Mouse (Mus musculus) kidney, adult 8-10 months (tissue): ENCODE results near the gene 5730409E04Rik.
A peak's percentile ranks its signal among the peaks of the same experiment; 100 is the strongest.

Experiments
- DNase-seq, 2 experiments: peaks; one replicate each; pipeline ENCODE4 v3.0.0; 2022

Gene 5730409E04Rik

DNA sequence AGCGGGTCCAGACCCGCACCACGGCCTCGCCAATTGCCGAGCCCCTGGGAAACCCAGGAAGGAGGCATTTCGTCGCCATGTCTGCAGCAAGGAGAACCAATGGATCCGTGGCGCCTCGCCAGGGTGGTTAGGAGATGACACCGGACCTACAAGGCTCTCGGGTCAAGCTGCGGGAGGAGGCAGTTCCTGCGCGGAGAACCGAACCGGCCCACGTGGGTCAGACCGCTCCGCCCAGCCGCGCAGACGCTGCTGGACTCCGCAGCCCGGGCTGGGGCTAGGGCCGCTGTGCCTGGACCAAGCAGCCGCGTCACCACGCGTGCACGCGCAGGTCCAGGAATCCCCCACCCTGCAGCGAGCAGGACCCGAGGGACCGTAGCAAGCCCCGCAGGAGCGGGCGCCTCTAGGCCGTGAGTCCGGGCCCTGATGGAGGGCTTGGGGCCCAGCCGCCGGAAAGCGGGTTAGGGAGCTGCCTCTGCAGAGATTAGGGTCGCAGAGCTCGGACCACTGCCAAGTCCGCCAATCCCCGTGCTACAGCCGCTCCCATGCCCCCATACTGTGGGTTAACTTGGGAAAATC lies at the start of gene 5730409E04Rik:
Gene 5730409E04Rik (plus strand): TSS at position 213 of the 576 bp plus-strand sequence.
- peak; percentile 81 to 82 for DNase-seq

DNA sequence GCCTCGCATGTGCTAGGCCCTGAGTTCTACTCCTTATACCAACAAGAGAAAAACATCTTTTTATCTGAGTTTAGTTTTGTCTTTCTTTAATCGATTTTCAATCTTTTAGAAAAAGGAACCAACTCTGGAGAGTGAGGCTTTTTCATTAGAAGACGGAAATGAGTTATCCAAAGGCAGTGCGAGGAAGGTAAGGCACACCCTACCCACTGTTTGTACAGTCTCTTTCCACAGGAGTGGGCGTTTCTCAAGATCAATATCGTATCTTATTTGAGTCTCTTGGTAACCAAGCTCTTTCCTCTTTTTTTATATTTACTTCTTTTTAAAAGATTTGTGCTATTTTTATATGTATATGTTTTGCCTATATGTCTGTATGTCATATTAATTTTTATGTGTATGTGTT lies 45.8 kb upstream of the 5730409E04Rik start:
- DNase-seq: no peak

DNA sequence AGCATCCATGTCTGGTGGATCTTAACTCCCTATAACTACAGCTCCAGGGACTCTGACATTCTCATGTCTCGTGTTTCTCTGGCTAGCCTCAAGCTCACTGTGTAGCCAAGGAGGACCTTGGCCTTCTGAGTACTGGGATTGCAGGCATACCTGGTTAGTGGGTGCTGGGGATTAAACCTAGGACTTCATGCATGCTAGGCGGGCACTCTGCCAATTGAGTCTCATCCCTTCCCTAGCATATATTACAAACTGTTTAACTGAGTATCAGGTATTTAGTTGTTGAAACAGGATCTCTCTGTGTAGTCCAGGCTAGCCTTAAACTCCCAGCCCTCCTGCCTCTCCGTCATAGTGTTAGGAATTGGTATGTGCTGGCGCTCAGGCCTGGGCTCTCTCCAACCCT lies 42.4 kb upstream of the 5730409E04Rik start:
- DNase-seq: peak in 1 of 2 experiments; percentile 29

DNA sequence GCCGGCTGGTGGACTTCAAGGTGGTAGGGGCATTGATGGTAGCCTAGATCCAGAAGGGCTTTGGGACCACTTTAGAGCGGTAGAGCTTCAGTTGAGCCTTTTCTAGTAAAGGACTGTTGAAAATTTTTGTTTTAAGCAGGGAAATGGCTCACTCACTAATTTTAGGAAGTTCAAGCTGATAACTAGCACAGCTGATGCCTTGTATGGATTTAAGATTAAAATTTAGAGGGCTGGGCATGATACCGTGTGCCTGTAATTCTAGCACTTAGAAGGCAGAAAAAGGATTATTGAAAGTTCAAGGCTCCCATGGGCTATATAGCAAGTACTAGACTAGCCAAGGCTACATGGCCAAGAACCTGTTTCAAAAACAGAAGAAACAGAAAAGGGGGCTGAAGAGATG lies 39.8 kb upstream of the 5730409E04Rik start:
- no peak for DNase-seq

DNA sequence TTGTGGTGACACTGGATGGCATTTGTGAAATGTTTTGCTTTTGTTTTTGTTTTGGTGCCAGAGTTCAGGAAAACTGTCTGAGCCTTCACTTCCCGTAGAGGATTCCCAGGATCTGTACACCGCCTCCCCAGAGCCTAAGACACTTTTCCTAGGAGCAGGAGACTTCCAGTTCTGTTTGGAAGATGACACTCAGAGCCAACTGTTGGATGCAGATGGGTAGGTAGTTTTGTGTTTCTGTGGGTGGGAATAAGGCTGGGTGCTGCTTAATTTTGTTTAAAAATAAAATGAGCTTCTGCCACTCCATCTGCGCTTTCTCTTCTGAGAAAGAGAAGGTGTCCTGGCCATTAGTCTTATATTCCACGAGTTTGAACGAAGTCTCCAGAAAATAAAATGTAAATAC lies 33.3 kb upstream of the 5730409E04Rik start:
- DNase-seq: no peak

DNA sequence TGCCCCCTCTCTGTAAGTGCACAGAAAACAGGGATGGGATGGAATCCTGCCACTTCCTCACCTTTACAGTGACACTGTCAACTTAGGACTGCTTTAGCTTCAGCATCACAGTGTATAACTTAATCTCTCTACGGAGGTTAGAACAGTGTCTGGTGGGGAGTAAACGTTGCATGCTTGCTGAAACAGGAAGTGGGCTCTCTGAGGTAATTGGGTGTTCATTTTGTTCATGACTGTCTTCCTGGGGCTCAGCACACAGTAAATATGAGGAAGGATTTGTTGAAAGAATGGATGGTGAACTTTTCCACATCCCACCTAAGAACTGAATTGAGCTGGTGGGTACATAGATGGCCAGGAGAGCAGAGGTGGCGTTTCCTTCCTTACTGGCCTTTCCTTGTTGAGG lies 31.7 kb upstream of the 5730409E04Rik start:
- no peak for DNase-seq

DNA sequence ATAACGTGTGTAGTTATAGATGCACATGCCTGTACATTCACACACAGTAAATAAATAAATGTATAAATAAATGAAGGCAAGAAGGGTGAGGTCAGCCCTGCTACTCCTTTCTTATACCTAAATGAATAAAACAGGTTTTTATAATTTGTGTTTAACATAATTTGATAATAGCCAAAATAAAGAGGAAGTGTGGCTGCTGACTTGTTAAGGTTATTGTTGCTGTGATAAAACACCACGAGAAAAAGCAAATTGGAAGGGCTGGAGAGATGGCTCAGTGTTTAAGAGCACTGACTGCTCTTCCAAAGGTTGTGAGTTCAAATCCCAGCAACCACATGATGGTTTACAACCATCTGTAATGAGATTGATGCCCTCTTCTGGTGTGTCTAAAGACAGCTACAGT lies 30.5 kb upstream of the 5730409E04Rik start:
- DNase-seq: no peak

DNA sequence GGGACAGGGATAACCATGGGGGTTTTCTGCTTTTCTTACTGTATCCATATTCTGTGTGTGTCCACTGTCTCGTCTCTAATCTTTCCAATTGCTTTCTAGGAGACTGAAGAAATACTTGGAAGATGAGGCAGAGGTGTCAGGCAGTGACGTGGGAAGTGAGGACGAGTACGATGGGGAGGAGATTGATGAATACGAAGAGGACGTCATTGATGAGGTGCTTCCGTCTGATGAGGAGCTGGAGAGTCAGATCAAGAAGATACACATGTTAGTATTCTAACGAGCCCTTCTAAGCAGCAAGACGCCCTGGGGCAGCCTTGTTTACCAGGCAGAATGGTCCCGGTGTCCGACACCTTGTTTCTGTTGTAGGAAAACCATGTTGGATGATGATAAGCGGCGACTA lies 23.9 kb upstream of the 5730409E04Rik start:
- no peak for DNase-seq

DNA sequence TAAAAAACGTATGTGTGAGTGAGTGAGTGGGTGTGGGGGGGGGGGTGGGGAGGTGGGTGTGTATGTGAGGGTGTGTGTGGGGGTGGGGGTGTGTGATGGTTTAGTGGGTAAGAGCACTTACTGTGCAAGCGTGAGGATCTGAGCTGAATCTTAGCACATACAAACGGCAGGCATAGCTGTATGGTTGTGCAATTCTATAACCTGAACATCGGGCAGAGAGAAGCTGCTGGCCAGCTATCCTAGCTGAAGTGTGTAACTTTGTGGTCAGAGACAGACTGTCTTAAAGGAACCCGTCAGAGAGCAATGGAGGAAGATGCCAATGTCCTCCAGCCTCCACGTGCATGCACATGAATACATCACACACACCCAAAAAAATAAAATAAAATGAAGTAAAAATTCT lies 17.6 kb upstream of the 5730409E04Rik start:
- DNase-seq: no peak

DNA sequence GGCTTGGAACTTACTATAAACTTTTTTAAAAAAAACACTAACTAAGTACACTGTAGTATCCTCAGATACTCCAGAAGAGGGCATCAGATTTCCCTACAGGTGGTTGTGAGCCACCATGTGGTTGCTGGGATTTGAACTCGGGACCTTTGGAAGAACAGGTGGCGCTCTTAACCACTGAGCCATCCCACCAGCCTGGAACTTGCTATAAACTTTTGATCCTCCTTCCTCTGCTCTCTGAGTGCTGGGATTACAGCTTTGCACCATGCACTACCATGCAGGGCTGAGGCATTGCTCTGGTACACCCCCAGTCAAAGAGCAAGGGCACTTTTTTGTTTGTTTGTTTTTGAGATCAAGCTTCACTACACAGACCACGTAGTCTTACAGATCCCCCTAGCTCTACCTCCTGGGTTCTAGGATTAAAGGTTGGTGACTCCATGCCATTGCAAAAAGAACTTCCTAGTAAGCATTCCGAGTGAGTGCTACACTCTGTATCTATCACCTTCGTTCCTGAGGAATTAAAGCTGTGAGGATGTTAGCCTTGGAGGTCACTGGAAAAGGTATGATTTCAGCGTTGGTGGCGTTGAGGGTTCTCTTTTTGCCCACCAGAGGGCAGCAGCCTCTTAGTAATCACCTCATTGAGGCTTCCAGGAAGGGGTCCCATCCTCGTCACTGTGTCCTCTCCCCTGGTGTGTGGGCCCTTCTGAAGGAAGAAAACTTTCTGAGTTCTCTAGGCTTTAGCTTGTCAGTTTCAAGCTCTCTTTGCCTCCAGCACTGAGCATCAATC lies 9.5 kb upstream of the 5730409E04Rik start:
- DNase-seq: peak; percentile 18 to 62

DNA sequence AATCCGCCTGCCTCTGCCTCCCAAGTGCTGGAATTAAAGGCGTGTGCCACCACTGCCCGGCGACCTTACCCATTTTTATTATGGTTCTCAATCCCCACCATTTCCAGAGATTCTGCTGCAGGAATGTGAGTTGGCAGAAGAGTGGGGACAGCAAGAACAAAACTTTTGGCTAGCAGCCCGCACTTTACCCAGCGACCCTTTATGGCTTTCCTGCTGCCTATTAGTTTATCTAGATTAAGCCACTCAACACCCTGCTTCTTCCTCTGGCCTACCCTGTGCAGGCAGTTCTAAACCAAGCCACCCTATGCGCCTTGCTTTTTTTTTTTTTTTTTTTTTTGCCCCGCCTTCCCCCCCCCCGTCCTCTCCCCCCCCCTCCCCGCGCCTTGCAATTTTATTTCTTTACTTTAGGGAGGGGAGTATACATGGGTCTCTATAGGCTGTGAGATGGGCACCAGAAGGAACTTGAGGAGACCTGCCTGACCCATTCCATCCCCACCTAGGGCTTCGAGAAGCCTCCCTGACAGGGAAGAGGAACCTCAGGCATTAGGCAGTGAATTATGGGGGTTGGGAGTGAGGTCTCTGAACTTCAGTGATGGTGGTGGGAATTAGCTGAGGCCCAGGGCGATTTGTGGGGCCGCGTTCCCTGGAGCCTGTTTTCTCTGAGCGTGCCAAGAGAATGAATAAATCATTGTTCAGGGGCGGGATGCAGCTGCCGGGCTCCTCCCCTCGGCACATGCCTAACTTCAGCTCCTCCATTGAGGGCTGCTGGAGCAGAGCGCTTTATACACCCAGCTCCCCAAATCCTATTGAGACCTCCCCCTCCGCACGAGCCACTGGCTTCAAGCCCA lies 7.8 kb upstream of the 5730409E04Rik start:
- DNase-seq: peak; percentile 35 to 52

DNA sequence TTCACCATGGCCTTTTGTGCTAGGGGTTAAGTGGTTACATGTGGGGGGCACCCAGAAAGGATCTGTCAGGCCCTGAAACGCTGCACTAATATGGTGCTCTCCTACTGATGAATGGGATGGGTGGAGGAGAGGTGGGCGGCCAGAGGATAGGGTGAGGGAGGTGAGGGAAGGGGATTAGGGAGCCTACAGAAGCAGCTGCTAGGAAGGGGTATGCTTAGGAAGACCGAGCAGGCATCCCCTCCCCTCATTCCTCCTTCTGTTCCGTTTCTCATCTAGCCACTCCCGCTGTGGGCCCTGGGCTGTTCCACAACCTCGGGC lies 7.2 kb upstream of the 5730409E04Rik start:
- DNase-seq: no peak

DNA sequence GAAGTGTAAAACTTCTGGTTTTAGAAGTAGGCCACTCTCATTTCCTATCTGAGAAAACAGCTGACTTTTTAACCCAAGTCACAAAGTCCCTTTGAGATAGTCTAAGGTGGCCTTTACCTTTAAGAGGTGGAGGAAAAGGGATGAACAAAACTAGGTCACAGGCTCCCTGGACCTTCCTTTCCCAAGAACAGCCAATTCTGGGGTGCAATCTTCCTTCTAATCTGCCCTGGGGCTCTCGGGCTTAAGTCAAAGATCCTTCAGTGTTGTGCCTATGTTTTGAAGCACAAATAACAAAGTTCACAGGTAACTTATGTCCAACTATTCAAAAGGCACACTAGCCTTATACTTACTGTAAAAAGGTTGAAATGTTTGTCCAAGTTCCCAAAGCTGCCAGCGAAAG lies 5.5 kb upstream of the 5730409E04Rik start:
- no peak for DNase-seq

DNA sequence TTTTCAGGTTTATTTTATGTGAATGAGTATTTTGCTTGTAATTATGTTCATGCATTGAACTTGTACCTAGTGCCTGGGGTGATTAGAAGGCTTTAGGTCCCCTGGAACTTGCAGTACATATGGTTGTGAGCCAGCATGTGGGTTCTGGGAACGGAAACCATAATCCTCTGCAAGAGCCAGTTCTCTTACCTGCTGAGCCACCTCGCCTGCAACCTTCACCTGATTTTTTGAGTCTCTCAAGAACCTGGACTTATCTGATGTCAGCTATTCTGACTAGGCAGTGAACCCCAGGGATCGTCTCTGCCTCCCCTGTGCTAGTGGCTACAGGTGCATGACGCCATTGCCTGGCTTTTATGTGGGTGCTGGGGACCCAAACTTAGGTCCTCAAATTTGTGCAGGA lies 3.9 kb upstream of the 5730409E04Rik start:
- no peak for DNase-seq

DNA sequence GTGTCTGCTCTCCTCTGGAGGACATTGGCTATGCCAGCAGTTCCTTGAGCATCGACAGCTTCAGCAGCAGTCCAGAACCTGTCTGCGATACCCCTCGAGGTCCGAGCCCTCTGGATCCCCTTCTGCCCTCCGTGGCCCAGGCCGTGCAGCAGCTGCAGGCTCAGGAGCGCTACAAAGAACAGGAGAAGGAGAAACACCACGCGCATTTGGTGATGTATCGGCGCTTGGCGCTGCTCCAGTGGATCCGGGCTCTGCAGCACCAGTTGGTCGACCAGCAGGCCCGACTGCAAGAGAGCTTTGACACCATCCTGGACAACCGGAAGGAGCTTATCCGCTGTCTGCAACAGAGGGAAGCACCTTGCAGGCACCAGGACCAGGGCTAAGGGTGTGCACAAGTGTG lies 2.4 kb downstream of the 5730409E04Rik start:
- no peak for DNase-seq

DNA sequence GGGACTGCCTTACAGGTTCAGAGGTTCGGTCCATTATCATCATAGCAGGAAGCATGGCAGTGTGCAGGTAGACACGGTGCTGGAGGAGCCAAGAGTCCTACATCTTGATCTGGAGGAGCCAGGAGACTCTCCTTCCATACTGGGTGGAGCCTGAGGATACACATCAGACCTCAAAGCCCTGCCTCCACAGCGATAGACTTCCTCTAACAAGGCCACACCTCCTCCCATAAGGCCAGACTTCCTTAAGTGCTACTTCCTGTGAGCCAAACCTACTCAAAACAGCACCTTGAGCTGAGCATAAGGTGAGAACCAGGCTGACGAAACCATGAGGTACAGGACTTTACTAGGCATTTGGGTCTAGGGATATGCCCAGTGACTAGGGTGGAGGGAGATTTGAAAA lies 6.7 kb downstream of the 5730409E04Rik start:
- DNase-seq: no peak

DNA sequence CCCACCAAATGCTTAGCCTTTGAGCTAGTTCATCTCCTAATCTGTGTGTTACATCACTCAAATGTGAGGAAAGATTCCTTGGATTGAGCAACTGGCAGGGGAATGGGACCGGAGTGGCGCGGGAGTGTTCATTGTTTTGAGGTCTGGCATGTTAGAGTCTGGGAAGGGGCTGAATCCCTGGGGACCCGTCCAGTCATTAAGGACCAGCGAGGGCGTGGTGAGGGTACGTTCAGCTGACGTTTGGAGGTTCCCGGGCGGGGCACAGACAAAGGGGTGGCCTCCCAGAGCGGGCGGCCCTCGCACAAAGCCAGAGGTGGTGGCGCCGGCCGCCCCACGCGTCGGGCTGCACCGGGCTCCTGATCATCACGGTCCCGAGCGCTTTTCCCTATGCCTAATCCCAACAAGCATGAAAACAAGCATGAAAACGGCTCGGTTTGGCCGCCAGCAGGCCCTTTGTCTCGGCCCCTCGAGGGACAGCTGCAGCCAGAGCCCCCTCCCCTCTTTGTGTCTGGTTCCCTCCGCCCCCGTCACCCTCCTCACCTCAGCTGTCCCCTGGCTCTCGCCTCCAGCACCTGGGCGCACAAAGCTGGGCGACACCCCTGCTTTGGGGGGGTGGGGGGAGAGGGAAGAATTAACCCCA lies 10.2 kb downstream of the 5730409E04Rik start:
- no peak for DNase-seq

DNA sequence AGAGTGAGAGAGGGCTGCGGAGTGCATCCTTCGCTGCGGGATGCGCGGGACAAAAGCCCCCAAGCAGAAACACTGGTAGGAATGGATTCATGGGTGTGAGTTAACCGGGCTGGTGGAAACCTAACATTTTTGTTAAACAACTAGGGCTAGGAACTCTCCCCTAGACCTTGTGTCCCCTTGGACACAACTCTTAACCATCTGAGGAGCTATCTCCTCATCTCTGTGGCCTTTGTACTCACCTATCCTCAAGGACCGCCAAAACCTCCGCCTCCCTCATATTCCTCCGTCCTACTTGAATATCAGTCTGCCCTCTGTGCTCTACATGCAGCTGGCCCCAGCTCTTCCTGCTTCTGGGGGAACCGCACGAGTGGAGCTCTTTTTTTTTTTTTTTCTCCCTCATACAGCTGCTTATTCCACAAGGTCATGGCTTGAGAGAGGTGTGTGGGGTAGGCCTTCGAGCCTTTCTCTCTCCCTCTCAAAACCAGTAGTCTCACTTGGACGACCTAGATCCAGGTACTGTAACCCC lies 10.8 kb downstream of the 5730409E04Rik start:
- DNase-seq: no peak

DNA sequence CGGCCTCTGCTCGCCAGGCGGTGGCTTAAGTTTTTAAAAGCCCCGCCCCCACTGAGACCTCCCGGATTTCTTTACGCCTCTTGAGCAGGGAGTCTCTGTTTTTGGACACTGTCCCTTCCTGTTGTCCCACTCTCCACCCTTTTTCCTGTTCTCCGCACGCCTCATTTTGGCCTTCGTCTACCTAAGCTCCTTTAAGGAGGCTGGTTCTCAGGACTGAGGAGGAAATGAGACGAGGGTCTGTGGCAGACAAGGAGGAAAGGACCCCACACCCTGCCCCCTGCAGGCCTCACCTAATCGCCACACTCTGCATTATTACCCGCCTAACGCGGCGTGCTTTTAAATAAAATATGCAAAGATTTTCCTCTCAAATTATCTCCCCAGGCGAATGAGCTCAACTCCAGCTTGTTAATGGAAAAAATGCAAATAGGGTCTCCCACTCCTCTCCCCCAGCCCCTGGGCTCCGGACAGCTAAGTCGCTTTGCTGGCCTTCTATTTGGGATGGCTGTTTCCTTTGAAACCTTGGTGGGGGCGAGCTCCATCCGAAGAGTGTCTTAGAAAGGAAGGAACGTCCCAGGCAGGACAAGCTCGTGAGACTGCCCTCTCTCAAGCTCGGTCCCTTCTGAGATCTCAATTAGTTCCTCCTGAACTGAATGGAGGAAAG lies 17.5 kb downstream of the 5730409E04Rik start:
- peak; percentile 9 to 17 for DNase-seq

DNA sequence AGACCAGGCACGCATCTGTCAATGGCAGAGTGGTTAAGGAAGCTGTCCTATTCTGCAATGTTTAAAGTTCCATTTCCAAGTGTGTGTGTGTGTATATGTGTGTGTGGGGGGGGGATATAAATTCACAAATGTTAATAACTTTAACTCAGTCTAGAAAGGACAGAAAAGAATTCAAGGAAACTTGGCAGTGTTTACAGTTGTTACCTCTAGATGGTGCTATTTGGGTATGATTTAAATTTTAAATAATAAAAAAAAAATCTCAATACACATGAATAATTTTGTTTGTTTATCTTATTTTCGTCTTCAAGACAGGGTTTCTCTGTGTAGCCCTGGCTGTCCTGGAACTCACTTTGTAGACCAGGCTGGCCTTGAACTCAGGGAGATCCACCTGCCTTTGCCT lies 22.3 kb downstream of the 5730409E04Rik start:
- no peak for DNase-seq

DNA sequence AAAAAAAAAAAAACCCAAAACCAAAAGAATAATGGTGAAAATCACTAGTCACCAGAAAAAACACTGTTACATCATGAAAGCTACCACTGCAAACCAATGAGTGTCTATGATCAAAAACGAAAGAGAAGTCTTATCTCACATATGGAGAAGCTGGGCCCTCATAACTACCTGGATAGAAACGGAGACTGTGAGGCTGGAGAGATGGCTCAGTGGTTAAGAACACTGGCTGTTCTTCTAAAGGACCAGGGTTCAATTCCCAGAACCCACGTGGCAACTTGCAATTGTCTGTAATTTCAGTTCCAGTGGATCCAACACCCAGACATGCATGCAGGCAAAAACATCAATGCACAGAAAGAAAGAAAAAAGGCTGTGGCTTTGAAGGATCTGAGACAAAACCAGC lies 23.1 kb downstream of the 5730409E04Rik start:
- no peak for DNase-seq

DNA sequence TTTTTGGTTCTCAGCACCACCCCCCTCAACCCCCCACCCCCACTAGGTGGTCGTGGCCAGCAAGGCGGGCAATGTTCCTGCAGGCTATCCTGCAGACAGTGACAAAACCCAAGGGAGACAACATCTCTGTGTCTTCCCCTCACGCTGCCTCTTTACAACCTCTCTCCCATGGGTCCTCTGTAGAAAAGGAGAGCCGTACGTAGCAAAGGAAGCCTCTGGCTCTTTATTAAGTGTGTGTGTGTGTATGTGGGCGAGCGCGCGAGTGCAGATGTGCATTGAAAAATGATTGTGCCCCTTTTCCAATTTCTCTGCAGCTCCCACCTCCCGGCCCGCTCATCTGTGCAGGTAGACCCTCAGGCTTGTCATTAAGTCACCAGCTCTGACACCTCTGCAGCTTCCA lies 26.7 kb downstream of the 5730409E04Rik start:
- DNase-seq: no peak

DNA sequence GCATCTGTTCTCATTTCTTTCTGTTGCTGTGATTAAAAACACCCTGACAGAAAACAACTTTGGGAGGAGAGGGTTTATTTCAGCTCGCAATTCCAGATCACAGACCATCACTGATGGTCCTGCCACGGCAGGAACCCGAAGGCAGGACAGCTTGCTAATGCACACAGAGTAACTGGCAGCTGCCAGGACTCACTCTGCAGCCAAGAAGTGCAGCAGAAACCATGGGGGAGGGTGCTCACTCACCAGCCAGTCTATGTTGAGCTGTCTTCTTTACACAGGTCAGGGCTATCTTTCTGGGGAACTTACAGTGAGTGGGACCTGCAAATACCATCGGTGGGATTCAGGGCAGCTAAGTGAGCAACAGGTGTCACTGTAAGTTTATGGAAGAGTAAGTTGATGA lies 27.8 kb downstream of the 5730409E04Rik start:
- no peak for DNase-seq
